Mouse (Mus musculus): ENCODE measurements at regions not wholly inside any gene's neighbourhood (a gene's known extent, or its start where the extent isn't known, plus 50 kb on each side); places are given as distances from the start of the nearest gene placed in this dataset.

GRCm38 (mm10) chr1:153601928-153602631, 50.7 kb upstream of the Rgs8 start:
- peak; percentile 14 to 28; a peak in 1 of 4 replicates for ATAC-seq (replicated peaks in 1 of 2; ENCODE audit: insufficient read depth in 1 of 2, low FRiP score in 2 of 2, low TSS enrichment in 1 of 2, low read depth in 1 of 2, poor library complexity in 2 of 2, severe bottlenecking in 2 of 2)

- peak; percentile 80 to 85 for ATAC-seq (replicated peaks in 1 of 2; ENCODE audit: insufficient read depth in 1 of 2, low FRiP score in 2 of 2, low TSS enrichment in 1 of 2, low read depth in 1 of 2, poor library complexity in 2 of 2, severe bottlenecking in 2 of 2)
Measured at GRCm38 (mm10) chr1:153602632-153602965, 50.2 kb upstream of the Rgs8 start.

Measured in hematopoietic stem cell, adult 5-6 weeks (primary cell).